Mouse (Mus musculus): Measurements from ENCODE around the gene Ppp2r5c. TPM values are rescaled to one million over a fixed set of nuclear protein-coding genes. Genes with fewer than 3 reads are reported as not detected.
A peak's percentile ranks its signal among the peaks of the same experiment; 100 is the strongest.

Ppp2r5c gene
- total RNA-seq, 2 experiments from 2014 or later = 80.1 to 113 TPM

GRCm38 (mm10) chr12:110484824-110485584, 38.1 kb downstream of the Ppp2r5c start:
- ATAC-seq (replicated peaks; ENCODE audit: low FRiP score, poor library complexity, severe bottlenecking) = peak; percentile 64

GRCm38 (mm10) chr12:110485585-110486331, 38.8 kb downstream of the Ppp2r5c start:
- ATAC-seq (replicated peaks; ENCODE audit: low FRiP score, poor library complexity, severe bottlenecking) = peak; percentile 82

GRCm38 (mm10) chr12:110486852-110487251, 39.9 kb downstream of the Ppp2r5c start:
- no peak for ATAC-seq (replicated peaks; ENCODE audit: low FRiP score, poor library complexity, severe bottlenecking)

GRCm38 (mm10) chr12:110488031-110488430, 41.1 kb downstream of the Ppp2r5c start:
- ATAC-seq (replicated peaks; ENCODE audit: low FRiP score, poor library complexity, severe bottlenecking) = no peak

- ATAC-seq (replicated peaks; ENCODE audit: low FRiP score, poor library complexity, severe bottlenecking) = no peak
Observed at GRCm38 (mm10) chr12:110489946-110490701, 43.2 kb downstream of the Ppp2r5c start.

- no peak for ATAC-seq (replicated peaks; ENCODE audit: low FRiP score, poor library complexity, severe bottlenecking)
Observed at GRCm38 (mm10) chr12:110492436-110492835, 45.5 kb downstream of the Ppp2r5c start.

GRCm38 (mm10) chr12:110493597-110494369, 46.9 kb downstream of the Ppp2r5c start:
- no peak for ATAC-seq (replicated peaks; ENCODE audit: low FRiP score, poor library complexity, severe bottlenecking)

GRCm38 (mm10) chr12:110494846-110495245, 47.9 kb downstream of the Ppp2r5c start:
- no peak for ATAC-seq (replicated peaks; ENCODE audit: low FRiP score, poor library complexity, severe bottlenecking)

- no peak for ATAC-seq (replicated peaks; ENCODE audit: low FRiP score, poor library complexity, severe bottlenecking)
Observed at GRCm38 (mm10) chr12:110495260-110495659, 48.3 kb downstream of the Ppp2r5c start.

- ATAC-seq (replicated peaks; ENCODE audit: low FRiP score, poor library complexity, severe bottlenecking) = no peak
Observed at GRCm38 (mm10) chr12:110496016-110496415, 49.1 kb downstream of the Ppp2r5c start.

GRCm38 (mm10) chr12:110497013-110497412, 50.1 kb downstream of the Ppp2r5c start:
- no peak for ATAC-seq (replicated peaks; ENCODE audit: low FRiP score, poor library complexity, severe bottlenecking)

GRCm38 (mm10) chr12:110497485-110497884, 50.6 kb downstream of the Ppp2r5c start:
- no peak for ATAC-seq (replicated peaks; ENCODE audit: low FRiP score, poor library complexity, severe bottlenecking)

GRCm38 (mm10) chr12:110498283-110499224, 51.6 kb downstream of the Ppp2r5c start:
- peak; percentile 81 for ATAC-seq (replicated peaks; ENCODE audit: low FRiP score, poor library complexity, severe bottlenecking)

- ATAC-seq (replicated peaks; ENCODE audit: low FRiP score, poor library complexity, severe bottlenecking) = no peak
Observed at GRCm38 (mm10) chr12:110499225-110499992, 52.5 kb downstream of the Ppp2r5c start.

- no peak for ATAC-seq (replicated peaks; ENCODE audit: low FRiP score, poor library complexity, severe bottlenecking)
Observed at GRCm38 (mm10) chr12:110500095-110500494, 53.2 kb downstream of the Ppp2r5c start.

- ATAC-seq (replicated peaks; ENCODE audit: low FRiP score, poor library complexity, severe bottlenecking) = no peak
Observed at GRCm38 (mm10) chr12:110503406-110504144, 56.7 kb downstream of the Ppp2r5c start.

GRCm38 (mm10) chr12:110504145-110504490, 57.2 kb downstream of the Ppp2r5c start:
- ATAC-seq (replicated peaks; ENCODE audit: low FRiP score, poor library complexity, severe bottlenecking) = no peak
